Mouse (Mus musculus): ENCODE data around the gene Timp3. TPM values are rescaled to one million over a fixed set of nuclear protein-coding genes. Genes with fewer than 3 reads are reported as not detected.

Gene Timp3
- polyA plus RNA-seq, 1 experiment from 2014 or later, result 21.1 TPM

GRCm38 (mm10) chr10:86273410-86274191, 26.6 kb upstream of the Timp3 start:
- WGBS, result 76% methylated on average over 19 of the region's 19 CpGs
- Histone ChIP-seq H3K9me3 (ENCODE audit: control insufficient read depth, low read length) (no peaks in the 10 kb centered on the region), H3K4me1 (replicated peaks; ENCODE audit: control insufficient read depth, insufficient read depth, low read length) (no peaks in the 10 kb centered on the region), H3K9ac (ENCODE audit: low read length) (no peak overlapping the region), H3K4me2 (ENCODE audit: low read depth, low read length, severe bottlenecking) (no peak overlapping the region), H3K36me3 (ENCODE audit: control insufficient read depth, insufficient read depth, low read length) (no peaks in the 10 kb centered on the region), H3K27me3 (ENCODE audit: control insufficient read depth, insufficient read depth, low read length) (no peaks in the 10 kb centered on the region), H3K4me3 (ENCODE audit: low read depth, low read length) (no peak overlapping the region), H3K27ac (ENCODE audit: low read depth, low read length) (no peak overlapping the region)
- DNase-seq (ENCODE audit: low spot score) (no peak), ATAC-seq (replicated peaks; ENCODE audit: low FRiP score) (no peak)

DNA sequence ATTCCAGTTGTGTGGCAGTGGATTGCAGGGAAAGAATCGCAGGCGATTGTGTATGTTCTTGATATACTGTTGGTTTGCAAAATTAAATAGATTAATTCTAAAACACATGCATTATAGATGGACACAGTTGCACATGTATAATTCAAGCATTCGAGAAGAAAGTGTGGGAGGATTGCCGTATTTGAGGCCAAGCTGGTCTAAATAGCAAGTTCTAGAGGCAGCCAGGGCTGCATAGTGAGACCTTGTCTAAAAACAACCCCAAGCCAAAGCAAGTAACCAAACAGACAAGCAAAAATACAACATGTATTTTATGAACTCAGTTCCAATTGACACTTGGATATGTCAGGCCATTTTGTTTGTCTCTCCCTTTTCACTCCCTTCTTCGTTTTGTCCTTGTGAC, 24.6 kb upstream of the Timp3 start:
- no peak for ATAC-seq (replicated peaks; ENCODE audit: low FRiP score)
- Histone ChIP-seq H3K4me3 (ENCODE audit: low read depth, low read length) (no peak overlapping the region), H3K9ac (ENCODE audit: low read length) (no peak overlapping the region), H3K27ac (ENCODE audit: low read depth, low read length) (no peak overlapping the region), H3K36me3 (ENCODE audit: control insufficient read depth, insufficient read depth, low read length) (no peaks in the 10 kb centered on the region), H3K9me3 (ENCODE audit: control insufficient read depth, low read length) (no peaks in the 10 kb centered on the region), H3K27me3 (ENCODE audit: control insufficient read depth, insufficient read depth, low read length) (no peaks in the 10 kb centered on the region), H3K4me1 (replicated peaks; ENCODE audit: control insufficient read depth, insufficient read depth, low read length) (no peaks in the 10 kb centered on the region), H3K4me2 (ENCODE audit: low read depth, low read length, severe bottlenecking) (no peak overlapping the region)
- 95% methylated on average over 5 of the region's 5 CpGs for WGBS
- no peak for DNase-seq (ENCODE audit: low spot score)

DNA sequence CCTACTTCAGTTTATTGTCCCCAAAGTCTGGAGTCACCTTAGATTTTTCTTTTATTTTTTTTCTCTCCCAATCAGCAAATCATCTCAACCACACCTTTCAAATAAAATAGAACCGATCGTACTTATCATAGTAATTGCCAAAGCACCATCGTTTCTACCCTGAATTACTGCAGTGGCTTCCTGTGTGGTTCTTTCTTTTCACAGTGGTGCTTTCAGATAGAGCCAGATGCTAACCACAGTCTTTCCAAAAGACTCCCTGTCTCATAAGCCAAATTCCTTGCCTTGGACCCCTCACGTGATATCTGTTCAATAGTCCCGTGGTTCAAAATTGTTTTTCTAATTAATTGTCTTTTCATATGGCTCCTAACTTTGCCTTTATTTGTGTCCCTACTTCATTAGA, 22.8 kb upstream of the Timp3 start:
- ATAC-seq (replicated peaks; ENCODE audit: low FRiP score), result no peak
- no peak overlapping the region for H3K27ac ChIP-seq (ENCODE audit: low read depth, low read length)
- no peak for DNase-seq (ENCODE audit: low spot score)
- no peaks in the 10 kb centered on the region for H3K36me3 ChIP-seq (ENCODE audit: control insufficient read depth, insufficient read depth, low read length)
- H3K4me1 ChIP-seq (replicated peaks; ENCODE audit: control insufficient read depth, insufficient read depth, low read length), result no peaks in the 10 kb centered on the region
- 89% methylated on average over 5 of the region's 5 CpGs for WGBS
- H3K4me3 ChIP-seq (ENCODE audit: low read depth, low read length), result no peak overlapping the region
- H3K27me3 ChIP-seq (ENCODE audit: control insufficient read depth, insufficient read depth, low read length), result no peaks in the 10 kb centered on the region
- H3K9ac ChIP-seq (ENCODE audit: low read length), result no peak overlapping the region
- no peak overlapping the region for H3K4me2 ChIP-seq (ENCODE audit: low read depth, low read length, severe bottlenecking)
- no peaks in the 10 kb centered on the region for H3K9me3 ChIP-seq (ENCODE audit: control insufficient read depth, low read length)

GRCm38 (mm10) chr10:86278481-86278880, 21.7 kb upstream of the Timp3 start:
- Histone ChIP-seq H3K4me2 (ENCODE audit: low read depth, low read length, severe bottlenecking) (no peak overlapping the region), H3K27me3 (ENCODE audit: control insufficient read depth, insufficient read depth, low read length) (no peaks in the 10 kb centered on the region), H3K36me3 (ENCODE audit: control insufficient read depth, insufficient read depth, low read length) (no peaks in the 10 kb centered on the region), H3K4me3 (ENCODE audit: low read depth, low read length) (no peak overlapping the region), H3K9me3 (ENCODE audit: control insufficient read depth, low read length) (no peaks in the 10 kb centered on the region), H3K27ac (ENCODE audit: low read depth, low read length) (no peak overlapping the region), H3K9ac (ENCODE audit: low read length) (no peak overlapping the region), H3K4me1 (replicated peaks; ENCODE audit: control insufficient read depth, insufficient read depth, low read length) (no peaks in the 10 kb centered on the region)
- WGBS, result 65% methylated on average over 2 of the region's 2 CpGs
- DNase-seq (ENCODE audit: low spot score), result no peak
- no peak for ATAC-seq (replicated peaks; ENCODE audit: low FRiP score)

DNA sequence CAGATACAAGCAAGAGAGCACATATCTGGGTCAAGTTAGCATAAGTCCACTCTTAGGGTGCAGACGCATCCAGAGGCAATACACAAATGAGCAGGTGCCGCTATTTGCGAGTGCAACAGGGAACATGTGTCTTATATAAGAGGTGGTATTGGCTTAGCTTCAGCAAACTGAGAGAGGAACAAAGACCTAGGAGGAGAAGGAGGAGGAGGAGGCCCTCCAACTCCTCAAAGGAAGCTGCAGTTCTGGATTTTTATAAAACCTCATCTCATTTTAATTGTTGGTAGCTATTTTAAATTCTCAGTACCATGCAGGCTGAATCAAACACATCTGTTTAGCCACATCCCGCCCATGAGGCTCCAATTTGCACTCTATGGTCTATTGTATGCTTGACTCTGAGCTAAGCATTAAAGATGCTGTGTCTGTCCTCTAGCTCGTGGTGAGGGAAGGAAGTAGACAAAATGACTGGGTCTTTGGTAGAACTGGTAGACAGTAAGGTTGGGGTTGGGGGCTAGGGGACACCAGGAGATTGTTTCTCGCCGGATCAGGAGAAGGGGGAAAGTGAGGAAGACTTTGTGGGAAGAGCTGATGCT, 20.5 kb upstream of the Timp3 start:
- no peak for DNase-seq (ENCODE audit: low spot score)
- no peak overlapping the region for H3K4me3 ChIP-seq (ENCODE audit: low read depth, low read length)
- H3K27ac ChIP-seq (ENCODE audit: low read depth, low read length), result no peak overlapping the region
- no peaks in the 10 kb centered on the region for H3K4me1 ChIP-seq (replicated peaks; ENCODE audit: control insufficient read depth, insufficient read depth, low read length)
- H3K9ac ChIP-seq (ENCODE audit: low read length), result no peak overlapping the region
- no peak for ATAC-seq (replicated peaks; ENCODE audit: low FRiP score)
- no peak overlapping the region for H3K4me2 ChIP-seq (ENCODE audit: low read depth, low read length, severe bottlenecking)
- 81% methylated on average over 7 of the region's 7 CpGs for WGBS
- no peaks in the 10 kb centered on the region for H3K9me3 ChIP-seq (ENCODE audit: control insufficient read depth, low read length)
- no peaks in the 10 kb centered on the region for H3K36me3 ChIP-seq (ENCODE audit: control insufficient read depth, insufficient read depth, low read length)
- no peaks in the 10 kb centered on the region for H3K27me3 ChIP-seq (ENCODE audit: control insufficient read depth, insufficient read depth, low read length)

- H3K9me3 ChIP-seq (ENCODE audit: control insufficient read depth, low read length), result no peaks in the 10 kb centered on the region
- H3K4me2 ChIP-seq (ENCODE audit: low read depth, low read length, severe bottlenecking), result no peak overlapping the region
- no peak overlapping the region for H3K27ac ChIP-seq (ENCODE audit: low read depth, low read length)
- no peaks in the 10 kb centered on the region for H3K27me3 ChIP-seq (ENCODE audit: control insufficient read depth, insufficient read depth, low read length)
- DNase-seq (ENCODE audit: low spot score) (no peak), ATAC-seq (replicated peaks; ENCODE audit: low FRiP score) (no peak)
- no peak overlapping the region for H3K9ac ChIP-seq (ENCODE audit: low read length)
- H3K4me1 ChIP-seq (replicated peaks; ENCODE audit: control insufficient read depth, insufficient read depth, low read length), result no peaks in the 10 kb centered on the region
- WGBS, result 89% methylated on average over 8 of the region's 8 CpGs
- no peak overlapping the region for H3K4me3 ChIP-seq (ENCODE audit: low read depth, low read length)
- H3K36me3 ChIP-seq (ENCODE audit: control insufficient read depth, insufficient read depth, low read length), result no peaks in the 10 kb centered on the region
Measured at GRCm38 (mm10) chr10:86281238-86281637, 18.9 kb upstream of the Timp3 start.

GRCm38 (mm10) chr10:86286508-86286907, 13.7 kb upstream of the Timp3 start:
- no peak overlapping the region for H3K4me3 ChIP-seq (ENCODE audit: low read depth, low read length)
- no peaks in the 10 kb centered on the region for H3K4me1 ChIP-seq (replicated peaks; ENCODE audit: control insufficient read depth, insufficient read depth, low read length)
- DNase-seq (ENCODE audit: low spot score), result no peak
- no peak for ATAC-seq (replicated peaks; ENCODE audit: low FRiP score)
- WGBS, result 95% methylated on average over 7 of the region's 7 CpGs
- no peaks in the 10 kb centered on the region for H3K36me3 ChIP-seq (ENCODE audit: control insufficient read depth, insufficient read depth, low read length)
- no peak overlapping the region for H3K9ac ChIP-seq (ENCODE audit: low read length)
- H3K4me2 ChIP-seq (ENCODE audit: low read depth, low read length, severe bottlenecking), result no peak overlapping the region
- H3K9me3 ChIP-seq (ENCODE audit: control insufficient read depth, low read length), result no peaks in the 10 kb centered on the region
- no peaks in the 10 kb centered on the region for H3K27me3 ChIP-seq (ENCODE audit: control insufficient read depth, insufficient read depth, low read length)
- no peak overlapping the region for H3K27ac ChIP-seq (ENCODE audit: low read depth, low read length)

- ATAC-seq (replicated peaks; ENCODE audit: low FRiP score), result no peak
- 81% methylated on average over 8 of the region's 8 CpGs for WGBS
- Histone ChIP-seq H3K4me3 (ENCODE audit: low read depth, low read length) (no peak overlapping the region), H3K9me3 (ENCODE audit: control insufficient read depth, low read length) (no peaks in the 10 kb centered on the region), H3K27ac (ENCODE audit: low read depth, low read length) (no peak overlapping the region), H3K9ac (ENCODE audit: low read length) (no peak overlapping the region), H3K4me2 (ENCODE audit: low read depth, low read length, severe bottlenecking) (no peak overlapping the region), H3K36me3 (ENCODE audit: control insufficient read depth, insufficient read depth, low read length) (no peaks in the 10 kb centered on the region), H3K4me1 (replicated peaks; ENCODE audit: control insufficient read depth, insufficient read depth, low read length) (peaks cover 3% of the 10 kb centered on the region), H3K27me3 (ENCODE audit: control insufficient read depth, insufficient read depth, low read length) (no peaks in the 10 kb centered on the region)
- DNase-seq (ENCODE audit: low spot score), result no peak
Measured at GRCm38 (mm10) chr10:86290109-86290771, 9.9 kb upstream of the Timp3 start.
